Mouse (Mus musculus): ENCODE measurements around the gene Tcp1. TPM values are rescaled to one million over a fixed set of nuclear protein-coding genes. Genes with fewer than 3 reads are reported as not detected.
A peak's percentile ranks its signal among the peaks of the same experiment; 100 is the strongest.

The Tcp1 gene
- polyA plus RNA-seq (2014; fragmentation: Nextera tagmentation; extraction: Ambion mirVana) = 644 and 679 TPM in 2 replicates

GRCm38 (mm10) chr17:12915488-12915880 lies at the start of gene Tcp1:
Tcp1 (plus strand) TSS chr17:12915701.
- Histone ChIP-seq H3K4me1 (ENCODE audit: control insufficient read depth, insufficient read depth, low read length) (no peaks in the 10 kb centered on the region), H3K9ac (replicated peaks; ENCODE audit: low read length) (peak within 1 kb of the TSS; percentile 95), H3K4me3 (ENCODE audit: low read depth, low read length) (peak within 1 kb of the TSS; percentile 89), H3K9me3 (replicated peaks; ENCODE audit: control insufficient read depth, low read length) (no peaks in the 10 kb centered on the region), H3K27me3 (ENCODE audit: control insufficient read depth, insufficient read depth, low read length) (no peaks in the 10 kb centered on the region), H3K36me3 (replicated peaks; ENCODE audit: control insufficient read depth, insufficient read depth, low read depth, low read length) (peaks cover 11% of the 10 kb centered on the region), H3K4me2 (ENCODE audit: low read depth, low read length) (peak within 1 kb of the TSS; percentile 56), H3K27ac (replicated peaks; ENCODE audit: low read depth, low read length) (peak within 1 kb of the TSS; percentile 79)
- WGBS = under 1% methylated on average over 18 of the region's 18 CpGs
- ATAC-seq (replicated peaks; ENCODE audit: insufficient number of reproducible peaks, low FRiP score, low TSS enrichment, low read depth) = no peak
- no peak for DNase-seq (ENCODE audit: low spot score)

GRCm38 (mm10) chr17:12866853-12867252 lies 48.6 kb upstream of the Tcp1 start:
- no peak overlapping the region for H3K9ac ChIP-seq (replicated peaks; ENCODE audit: low read length)
- DNase-seq (ENCODE audit: low spot score) (no peak), ATAC-seq (replicated peaks; ENCODE audit: insufficient number of reproducible peaks, low FRiP score, low TSS enrichment, low read depth) (no peak)
- H3K4me1 ChIP-seq (ENCODE audit: control insufficient read depth, insufficient read depth, low read length) = no peaks in the 10 kb centered on the region
- H3K27me3 ChIP-seq (ENCODE audit: control insufficient read depth, insufficient read depth, low read length) = no peaks in the 10 kb centered on the region
- H3K27ac ChIP-seq (replicated peaks; ENCODE audit: low read depth, low read length) = no peak overlapping the region
- no peaks in the 10 kb centered on the region for H3K36me3 ChIP-seq (replicated peaks; ENCODE audit: control insufficient read depth, insufficient read depth, low read depth, low read length)
- H3K4me3 ChIP-seq (ENCODE audit: low read depth, low read length) = no peak overlapping the region
- H3K9me3 ChIP-seq (replicated peaks; ENCODE audit: control insufficient read depth, low read length) = no peaks in the 10 kb centered on the region
- 86% methylated on average over 10 of the region's 10 CpGs for WGBS
- no peak overlapping the region for H3K4me2 ChIP-seq (ENCODE audit: low read depth, low read length)

- no peaks in the 10 kb centered on the region for H3K36me3 ChIP-seq (replicated peaks; ENCODE audit: control insufficient read depth, insufficient read depth, low read depth, low read length)
- no peak within 1 kb of the TSS for H3K27ac ChIP-seq (replicated peaks; ENCODE audit: low read depth, low read length)
- no peak within 1 kb of the TSS for H3K4me3 ChIP-seq (ENCODE audit: low read depth, low read length)
- H3K9me3 ChIP-seq (replicated peaks; ENCODE audit: control insufficient read depth, low read length) = no peaks in the 10 kb centered on the region
- WGBS = 36% methylated on average over 2 of the region's 2 CpGs
- ATAC-seq (replicated peaks; ENCODE audit: insufficient number of reproducible peaks, low FRiP score, low TSS enrichment, low read depth) = no peak
- no peak within 1 kb of the TSS; the same call in 1 of the 2 replicates for H3K9ac ChIP-seq (replicated peaks; ENCODE audit: low read length)
- H3K4me2 ChIP-seq (ENCODE audit: low read depth, low read length) = no peak within 1 kb of the TSS
- DNase-seq (ENCODE audit: low spot score) = no peak
- no peaks in the 10 kb centered on the region for H3K27me3 ChIP-seq (ENCODE audit: control insufficient read depth, insufficient read depth, low read length)
- no peaks in the 10 kb centered on the region for H3K4me1 ChIP-seq (ENCODE audit: control insufficient read depth, insufficient read depth, low read length)
These were observed 47.5 kb upstream of the Tcp1 start, which contains the start of gene Mas1 for GRCm38 (mm10) chr17:12868043-12868442. Mas1 (minus strand) TSS chr17:12868143.

- H3K9me3 ChIP-seq (replicated peaks; ENCODE audit: control insufficient read depth, low read length) = no peaks in the 10 kb centered on the region
- H3K4me1 ChIP-seq (ENCODE audit: control insufficient read depth, insufficient read depth, low read length) = no peaks in the 10 kb centered on the region
- H3K4me2 ChIP-seq (ENCODE audit: low read depth, low read length) = no peak overlapping the region
- DNase-seq (ENCODE audit: low spot score) (peak; percentile 62), ATAC-seq (replicated peaks; ENCODE audit: insufficient number of reproducible peaks, low FRiP score, low TSS enrichment, low read depth) (no peak)
- 20% methylated on average over 4 of the region's 4 CpGs for WGBS
- no peak overlapping the region for H3K4me3 ChIP-seq (ENCODE audit: low read depth, low read length)
- no peaks in the 10 kb centered on the region for H3K27me3 ChIP-seq (ENCODE audit: control insufficient read depth, insufficient read depth, low read length)
- no peaks in the 10 kb centered on the region for H3K36me3 ChIP-seq (replicated peaks; ENCODE audit: control insufficient read depth, insufficient read depth, low read depth, low read length)
- H3K27ac ChIP-seq (replicated peaks; ENCODE audit: low read depth, low read length) = no peak overlapping the region
- no peak overlapping the region; the same call in 1 of the 2 replicates for H3K9ac ChIP-seq (replicated peaks; ENCODE audit: low read length)
These were observed 46.9 kb upstream of the Tcp1 start for GRCm38 (mm10) chr17:12868640-12869039.

GRCm38 (mm10) chr17:12872275-12873028 lies 43.0 kb upstream of the Tcp1 start:
- no peaks in the 10 kb centered on the region for H3K4me1 ChIP-seq (ENCODE audit: control insufficient read depth, insufficient read depth, low read length)

GRCm38 (mm10) chr17:12875734-12876133 lies 39.8 kb upstream of the Tcp1 start, which contains the start of gene Mrgprh:
Mrgprh (plus strand) TSS chr17:12876034.
- Histone ChIP-seq H3K4me1 (ENCODE audit: control insufficient read depth, insufficient read depth, low read length) (no peaks in the 10 kb centered on the region), H3K9ac (replicated peaks; ENCODE audit: low read length) (no peak within 1 kb of the TSS), H3K27me3 (ENCODE audit: control insufficient read depth, insufficient read depth, low read length) (no peaks in the 10 kb centered on the region), H3K36me3 (replicated peaks; ENCODE audit: control insufficient read depth, insufficient read depth, low read depth, low read length) (no peaks in the 10 kb centered on the region), H3K9me3 (replicated peaks; ENCODE audit: control insufficient read depth, low read length) (no peaks in the 10 kb centered on the region), H3K4me3 (ENCODE audit: low read depth, low read length) (no peak within 1 kb of the TSS), H3K4me2 (ENCODE audit: low read depth, low read length) (no peak within 1 kb of the TSS), H3K27ac (replicated peaks; ENCODE audit: low read depth, low read length) (no peak within 1 kb of the TSS)
- DNase-seq (ENCODE audit: low spot score) (no peak), ATAC-seq (replicated peaks; ENCODE audit: insufficient number of reproducible peaks, low FRiP score, low TSS enrichment, low read depth) (no peak)
- WGBS = 72% methylated on average over 5 of the region's 5 CpGs

More at GRCm38 (mm10) chr17:12872275-12873028, 43.0 kb upstream of the Tcp1 start:
- ATAC-seq (replicated peaks; ENCODE audit: insufficient number of reproducible peaks, low FRiP score, low TSS enrichment, low read depth) (no peak), DNase-seq (ENCODE audit: low spot score) (peak; percentile 29)
- H3K4me3 ChIP-seq (ENCODE audit: low read depth, low read length) = no peak overlapping the region
- H3K4me2 ChIP-seq (ENCODE audit: low read depth, low read length) = no peak overlapping the region
- no peak overlapping the region for H3K9ac ChIP-seq (replicated peaks; ENCODE audit: low read length)
- no peaks in the 10 kb centered on the region for H3K36me3 ChIP-seq (replicated peaks; ENCODE audit: control insufficient read depth, insufficient read depth, low read depth, low read length)
- no peaks in the 10 kb centered on the region for H3K27me3 ChIP-seq (ENCODE audit: control insufficient read depth, insufficient read depth, low read length)
- 53% methylated on average over 16 of the region's 16 CpGs for WGBS
- H3K9me3 ChIP-seq (replicated peaks; ENCODE audit: control insufficient read depth, low read length) = no peaks in the 10 kb centered on the region
- no peak overlapping the region for H3K27ac ChIP-seq (replicated peaks; ENCODE audit: low read depth, low read length)

GRCm38 (mm10) chr17:12880178-12880577 lies 35.3 kb upstream of the Tcp1 start:
- H3K36me3 ChIP-seq (replicated peaks; ENCODE audit: control insufficient read depth, insufficient read depth, low read depth, low read length) = no peaks in the 10 kb centered on the region
- ATAC-seq (replicated peaks; ENCODE audit: insufficient number of reproducible peaks, low FRiP score, low TSS enrichment, low read depth) (0 out of 2 replicates have a peak, but pooled peaks have one; percentile 46), DNase-seq (ENCODE audit: low spot score) (peak; percentile 95)
- 0 out of 2 replicates have a peak overlapping the region, but pooled peaks have one; percentile 13 for H3K4me2 ChIP-seq (ENCODE audit: low read depth, low read length)
- 5% methylated on average over 14 of the region's 14 CpGs for WGBS
- no peaks in the 10 kb centered on the region for H3K27me3 ChIP-seq (ENCODE audit: control insufficient read depth, insufficient read depth, low read length)
- no peak overlapping the region for H3K9ac ChIP-seq (replicated peaks; ENCODE audit: low read length)
- no peak overlapping the region for H3K4me3 ChIP-seq (ENCODE audit: low read depth, low read length)
- no peak overlapping the region for H3K27ac ChIP-seq (replicated peaks; ENCODE audit: low read depth, low read length)
- H3K9me3 ChIP-seq (replicated peaks; ENCODE audit: control insufficient read depth, low read length) = no peaks in the 10 kb centered on the region
- no peaks in the 10 kb centered on the region for H3K4me1 ChIP-seq (ENCODE audit: control insufficient read depth, insufficient read depth, low read length)

- H3K27me3 ChIP-seq (ENCODE audit: control insufficient read depth, insufficient read depth, low read length) = no peaks in the 10 kb centered on the region
- no peak for DNase-seq (ENCODE audit: low spot score)
- H3K9me3 ChIP-seq (replicated peaks; ENCODE audit: control insufficient read depth, low read length) = no peaks in the 10 kb centered on the region
- no peak overlapping the region for H3K27ac ChIP-seq (replicated peaks; ENCODE audit: low read depth, low read length)
- H3K9ac ChIP-seq (replicated peaks; ENCODE audit: low read length) = no peak overlapping the region
- no peak for ATAC-seq (replicated peaks; ENCODE audit: insufficient number of reproducible peaks, low FRiP score, low TSS enrichment, low read depth)
- H3K36me3 ChIP-seq (replicated peaks; ENCODE audit: control insufficient read depth, insufficient read depth, low read depth, low read length) = no peaks in the 10 kb centered on the region
- no peak overlapping the region for H3K4me2 ChIP-seq (ENCODE audit: low read depth, low read length)
- no peaks in the 10 kb centered on the region for H3K4me1 ChIP-seq (ENCODE audit: control insufficient read depth, insufficient read depth, low read length)
- H3K4me3 ChIP-seq (ENCODE audit: low read depth, low read length) = no peak overlapping the region
- 75% methylated on average over 1 of the region's 1 CpGs for WGBS
These were observed 34.3 kb upstream of the Tcp1 start for GRCm38 (mm10) chr17:12881216-12881615.

Data from embryonic facial prominence, embryonic 11.5 days (tissue).